Mouse (Mus musculus) telencephalon, adult 2 months (tissue): ENCODE data around the gene Pnldc1.
"Not testable (repeated sequence)": the region's sequence is repeated elsewhere in the genome, so short reads cannot be mapped to it uniquely, and the experiment has no call there.

Experiments used
- DNase-seq: peaks from one replicate; pipeline ENCODE4 v3.0.0-alpha.2; 2011; ENCODE audit warnings: low read depth, low spot score

Gene Pnldc1

DNA sequence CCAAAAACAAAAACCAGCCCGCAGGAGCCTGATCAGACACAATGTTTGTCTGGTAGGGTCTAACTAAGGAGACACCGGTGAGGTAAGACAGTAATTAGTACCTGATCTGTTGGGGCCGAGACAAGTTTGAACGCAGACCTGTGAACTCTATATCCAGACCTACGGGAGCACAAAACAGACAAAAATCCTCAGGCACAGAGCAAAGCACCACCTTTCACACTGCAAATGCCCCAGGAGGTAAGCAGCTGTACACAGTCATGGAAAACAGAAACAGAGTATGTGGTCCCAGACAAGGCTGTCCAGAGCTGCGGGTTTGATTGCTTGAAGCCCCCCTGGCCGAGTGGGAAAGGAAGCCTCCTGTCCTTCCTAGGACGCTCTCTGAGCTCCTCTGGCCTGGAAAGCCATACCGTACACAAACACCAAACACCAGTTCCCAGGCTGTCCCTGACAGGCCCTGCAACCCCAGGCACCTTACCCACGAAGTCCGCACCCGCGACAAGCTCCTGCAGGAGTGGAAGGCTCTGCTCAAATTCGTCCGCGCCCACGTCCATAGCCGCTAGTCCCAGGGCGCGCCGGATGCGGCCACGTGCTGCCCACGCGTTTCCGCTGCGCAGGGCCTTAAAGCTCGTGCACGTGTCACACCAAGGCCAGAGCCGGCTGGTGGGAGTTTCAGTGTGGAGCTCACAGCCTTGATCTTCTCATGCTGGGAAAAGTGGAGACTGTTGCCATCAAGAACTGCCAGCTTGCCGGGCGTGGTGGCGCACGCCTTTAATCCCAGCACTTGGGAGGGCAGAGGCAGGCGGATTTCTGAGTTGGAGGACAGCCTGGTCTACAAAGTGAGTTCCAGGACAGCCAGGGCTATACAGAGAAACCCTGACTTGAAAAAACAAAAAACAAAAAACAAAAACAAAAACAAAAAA lies at the start of gene Pnldc1:
TSS of gene Pnldc1 (minus strand) at position 870 of the 920 bp plus-strand sequence.
- no peak for DNase-seq

- DNase-seq: not testable (repeated sequence)
These were observed 49.3 kb upstream of the Pnldc1 start for GRCm38 (mm10) chr17:12959377-12959776.

- no peak for DNase-seq
These were observed 46.6 kb upstream of the Pnldc1 start for GRCm38 (mm10) chr17:12956664-12957063.

DNA sequence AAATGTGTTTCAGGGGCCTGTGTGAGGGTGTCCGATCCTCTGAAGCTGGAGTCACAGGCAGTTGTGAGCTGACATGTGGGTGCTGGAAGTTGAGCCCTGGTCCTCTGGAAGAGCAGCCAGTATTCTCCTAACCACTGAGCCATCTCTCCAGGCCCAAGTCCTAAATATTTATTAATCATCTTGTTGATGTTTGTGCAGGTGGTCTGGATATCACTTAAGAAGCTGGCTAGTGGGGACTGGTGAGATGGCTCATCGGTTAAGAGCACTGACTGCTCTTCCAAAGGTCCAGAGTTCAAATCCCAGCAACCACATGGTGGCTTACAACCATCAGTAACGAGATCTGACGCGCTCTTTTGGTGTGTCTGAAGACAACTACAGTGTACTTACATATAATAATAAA lies 39.6 kb upstream of the Pnldc1 start:
- no peak for DNase-seq

DNA sequence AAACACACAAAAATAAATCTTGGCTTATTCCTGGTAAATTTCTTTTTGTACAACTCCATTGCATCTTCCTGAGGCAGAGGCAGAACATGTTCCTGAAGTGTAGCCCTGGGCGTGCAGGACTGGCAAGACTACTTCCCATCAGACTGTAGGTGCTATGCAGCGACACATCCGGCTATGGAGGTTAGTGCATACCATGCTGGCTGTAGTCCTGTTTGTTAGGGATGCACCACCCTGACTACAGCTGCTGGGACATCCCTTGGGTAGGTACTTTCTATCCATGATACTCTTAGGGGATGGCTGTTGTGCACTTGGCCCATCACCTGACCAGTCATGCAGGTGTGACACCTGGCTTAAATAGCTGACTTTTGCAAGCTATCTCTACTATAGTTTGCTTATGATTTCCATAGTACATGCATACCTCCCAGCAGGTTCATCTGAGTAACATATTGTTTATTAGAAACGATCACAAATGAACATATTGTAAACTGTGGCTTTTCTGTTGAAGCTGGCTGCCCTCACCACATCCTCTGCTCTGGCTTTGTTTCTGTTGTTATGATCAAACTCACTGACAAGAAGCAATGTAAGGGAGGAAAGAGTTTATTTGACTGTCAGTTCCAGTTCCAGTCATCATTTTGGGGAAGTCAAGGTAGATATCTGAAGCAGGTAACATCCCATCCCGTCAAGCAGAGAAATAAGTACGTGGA lies 32.6 kb upstream of the Pnldc1 start:
- DNase-seq: no peak

DNA sequence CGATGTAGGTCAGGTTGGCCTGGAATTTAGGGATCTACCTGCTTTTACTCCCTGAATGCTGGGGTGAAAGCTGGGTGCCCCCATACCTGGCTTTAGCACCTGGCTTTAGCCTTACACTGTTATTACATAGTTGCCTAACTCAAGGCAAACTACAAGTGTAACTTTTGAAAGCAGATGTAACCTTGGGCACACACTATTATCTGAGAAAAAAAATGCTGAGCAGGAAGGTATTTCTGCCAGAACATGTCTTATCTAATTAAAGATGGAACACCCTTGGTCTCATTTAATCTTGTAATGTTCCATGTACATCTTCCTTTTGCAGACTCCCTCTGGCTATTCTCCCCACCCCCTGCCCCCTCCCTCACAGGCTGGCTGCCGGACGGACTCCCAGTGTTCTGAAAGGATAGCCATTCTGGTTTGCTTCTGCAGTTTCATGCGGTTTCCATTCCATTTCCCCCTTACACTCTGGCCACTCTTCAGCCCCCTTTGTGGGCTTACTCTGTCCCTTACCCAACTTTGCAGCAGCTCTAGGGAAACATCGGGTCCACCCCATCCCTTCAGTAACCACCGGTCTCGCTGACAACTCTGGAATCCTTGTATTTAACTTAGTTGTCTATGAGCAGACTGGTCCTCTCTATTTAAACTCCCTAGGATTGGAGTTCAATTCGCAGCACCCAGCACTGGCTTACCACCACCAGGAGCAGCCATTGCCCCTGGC lies 31.7 kb upstream of the Pnldc1 start:
- no peak for DNase-seq

- DNase-seq: no peak
These were observed 30.2 kb upstream of the Pnldc1 start, which contains the start of gene Acat3 for GRCm38 (mm10) chr17:12940151-12940805. Acat3 (minus strand) TSS chr17:12940600.

GRCm38 (mm10) chr17:12939377-12940148 lies 29.5 kb upstream of the Pnldc1 start:
- not testable (repeated sequence) for DNase-seq

DNA sequence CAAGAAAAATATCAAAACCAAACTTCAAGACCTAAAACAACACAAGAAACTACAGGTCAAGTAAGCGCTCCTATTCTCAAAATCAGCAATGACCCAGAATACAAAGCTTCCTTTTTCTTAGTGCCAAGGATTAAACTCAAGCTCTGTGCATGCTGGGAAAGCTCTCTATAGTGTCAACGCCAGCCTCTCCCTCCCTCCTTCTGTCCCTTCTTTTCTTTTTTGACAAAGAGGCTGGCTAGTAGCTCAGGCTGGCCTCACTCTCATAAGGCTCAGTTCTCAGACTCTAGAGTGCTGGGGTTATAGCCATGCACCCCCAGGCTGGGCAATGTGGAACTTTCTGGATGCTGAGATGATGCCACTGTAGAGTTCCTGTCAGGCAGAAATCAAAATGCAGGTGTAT lies 28.0 kb upstream of the Pnldc1 start:
- no peak for DNase-seq

- no peak for DNase-seq
These were observed 27.5 kb upstream of the Pnldc1 start for GRCm38 (mm10) chr17:12937412-12937970.

GRCm38 (mm10) chr17:12935719-12936118 lies 25.7 kb upstream of the Pnldc1 start:
- DNase-seq: no peak

DNA sequence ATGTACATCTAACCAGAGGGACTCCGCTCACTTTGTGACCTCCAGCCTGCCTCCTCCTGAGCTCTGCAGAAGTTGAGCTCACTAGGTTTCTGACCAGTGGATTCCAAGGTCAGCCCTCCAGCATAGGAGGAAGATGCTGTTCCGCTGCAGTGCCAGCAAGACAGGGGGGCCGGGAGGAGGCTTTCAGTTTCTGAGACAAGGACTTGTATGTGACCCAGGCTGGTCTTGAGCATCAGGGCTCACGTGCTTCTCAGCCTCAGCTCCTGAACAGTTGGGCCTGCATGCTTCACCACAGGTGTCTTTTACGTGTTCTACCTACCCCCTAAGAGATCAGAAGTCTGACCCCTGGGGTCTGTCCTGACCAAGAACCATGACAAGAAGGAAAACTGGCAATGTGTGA lies 21.5 kb upstream of the Pnldc1 start:
- not testable (repeated sequence) for DNase-seq

DNA sequence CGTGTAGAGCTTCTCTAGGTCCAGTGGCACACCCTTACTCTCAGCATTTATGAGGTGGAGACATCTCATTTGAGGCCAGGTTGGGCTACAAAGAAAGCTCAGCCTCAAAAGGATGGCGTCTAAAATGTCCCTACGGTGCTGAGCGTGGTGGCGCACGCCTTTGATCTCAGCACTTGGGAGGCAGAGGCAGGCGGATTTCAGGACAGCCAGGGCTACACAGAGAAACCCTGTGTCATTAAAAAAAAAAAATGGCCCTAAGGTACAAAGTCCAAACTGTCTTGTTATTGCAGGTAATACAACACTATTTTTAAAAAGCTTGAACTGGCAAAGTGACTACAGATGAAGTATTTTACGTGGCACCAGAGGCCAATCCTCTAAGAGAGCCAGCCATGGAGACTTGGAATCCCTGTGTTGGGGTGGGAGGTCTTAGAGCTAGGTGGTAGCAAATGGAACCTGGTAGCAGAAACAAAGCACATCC lies 15.7 kb upstream of the Pnldc1 start:
- no peak for DNase-seq

GRCm38 (mm10) chr17:12925001-12925400 lies 15.0 kb upstream of the Pnldc1 start:
- no peak for DNase-seq

DNA sequence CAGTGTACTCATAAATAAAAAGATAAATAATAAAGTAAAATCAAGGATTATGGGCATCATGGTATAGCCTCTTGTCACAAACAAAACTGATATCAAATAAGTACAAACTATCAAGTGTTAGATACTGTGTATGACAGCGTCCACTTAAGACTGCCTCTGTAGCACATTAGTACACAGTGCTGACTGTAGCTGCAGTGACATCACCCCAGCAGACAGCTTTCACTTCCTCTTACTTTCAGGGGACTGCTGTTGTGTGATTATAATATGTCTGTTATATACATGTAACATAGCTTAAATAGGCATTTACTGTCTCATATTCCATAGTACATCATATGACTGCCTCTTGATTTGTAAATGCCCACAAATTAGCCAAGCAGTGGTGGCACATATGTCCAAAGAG lies 11.0 kb upstream of the Pnldc1 start:
- no peak for DNase-seq

GRCm38 (mm10) chr17:12916588-12917380 lies 6.8 kb upstream of the Pnldc1 start:
- DNase-seq: no peak

GRCm38 (mm10) chr17:12915881-12916583 lies 6.0 kb upstream of the Pnldc1 start, which contains the start of gene Mrpl18:
Mrpl18 (minus strand) TSS chr17:12916345.
- DNase-seq: peak; percentile 100

DNA sequence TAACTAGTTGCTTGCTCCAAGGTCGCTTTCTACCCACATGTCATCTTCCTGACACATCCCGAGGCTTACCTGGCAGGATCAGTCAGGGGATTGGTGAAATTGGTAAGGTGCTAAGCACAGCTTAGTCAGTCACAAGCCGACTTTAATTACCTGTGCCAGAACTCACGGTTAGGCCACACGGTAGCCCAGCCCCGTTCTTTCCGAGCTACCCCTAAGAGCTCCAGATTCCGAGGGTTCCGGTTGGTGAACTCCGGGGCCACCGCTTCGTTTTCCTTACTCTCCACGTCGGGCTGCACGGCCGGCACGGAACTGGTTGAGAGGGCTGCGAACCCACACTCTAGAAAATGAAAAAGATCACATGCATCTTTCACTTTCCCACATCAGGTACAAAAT lies 5.5 kb upstream of the Pnldc1 start, which contains the start of gene Tcp1:
TSS of gene Tcp1 (plus strand) at position 214 of the 393 bp plus-strand sequence.
- no peak for DNase-seq

GRCm38 (mm10) chr17:12910391-12910790 lies 361 bp upstream of the Pnldc1 start:
- DNase-seq: no peak
